Mouse (Mus musculus) heart, postnatal 36 days (tissue): ENCODE results near the gene Aicda. TPM values are rescaled to one million over a fixed set of nuclear protein-coding genes. Genes with fewer than 3 reads are reported as not detected.
A peak's percentile ranks its signal among the peaks of the same experiment; 100 is the strongest.
"Not testable (repeated sequence)": the region's sequence is repeated elsewhere in the genome, so short reads cannot be mapped to it uniquely, and the experiment has no call there.

Experiments used
- DNase-seq, 2 experiments: peaks; one replicate each; pipeline ENCODE4 v3.0.0; 2021 to 2022
- intact Hi-C: fragments of 180-260 bp; cut with DNase I; formaldehyde crosslinking; loops from one replicate; pipeline ENCODE4 v1.15.1; 2025
- total RNA-seq, 2 experiments: library from RNA; stranded (reverse); gene quantifications; 2 replicates each; pipeline ENCODE4 v1.2.3; 2021

The Aicda gene
- total RNA-seq = not detected

GRCm38 (mm10) chr6:122553606-122554005, at the start of gene Aicda:
Aicda (plus strand) TSS chr6:122553801.
- no peak for DNase-seq
- intact Hi-C loops = no loop called here

- no peak for DNase-seq
Measured at GRCm38 (mm10) chr6:122505041-122505440, 48.6 kb upstream of the Aicda start.

GRCm38 (mm10) chr6:122505545-122505944, 48.1 kb upstream of the Aicda start, which contains the start of gene Mfap5:
Mfap5 (plus strand) TSS chr6:122505845.
- intact Hi-C loops = no loop called here

More at GRCm38 (mm10) chr6:122505041-122505440, 48.6 kb upstream of the Aicda start:
- intact Hi-C loops = no loop called here

GRCm38 (mm10) chr6:122508494-122508893, 45.1 kb upstream of the Aicda start:
- intact Hi-C loops = no loop called here
- peak; percentile 73 to 80 for DNase-seq

More at GRCm38 (mm10) chr6:122505545-122505944, 48.1 kb upstream of the Aicda start, which contains the start of gene Mfap5:
- no peak for DNase-seq

- intact Hi-C loops = no loop called here
- peak in 1 of 2 experiments; percentile 20 for DNase-seq
Measured at GRCm38 (mm10) chr6:122512914-122513878, 40.4 kb upstream of the Aicda start.

- intact Hi-C loops = no loop called here
- DNase-seq = no peak
Measured at GRCm38 (mm10) chr6:122514312-122514711, 39.3 kb upstream of the Aicda start.

- intact Hi-C loops, DNase-seq: not testable (repeated sequence)
Measured at GRCm38 (mm10) chr6:122515762-122516161, 37.8 kb upstream of the Aicda start.

GRCm38 (mm10) chr6:122517668-122518067, 35.9 kb upstream of the Aicda start:
- intact Hi-C loops = no loop called here
- peak; percentile 21 to 28 for DNase-seq

- no peak for DNase-seq
Measured at GRCm38 (mm10) chr6:122519384-122519783, 34.2 kb upstream of the Aicda start.

GRCm38 (mm10) chr6:122522595-122522994, 31.0 kb upstream of the Aicda start:
- intact Hi-C loops = no loop called here
- DNase-seq = no peak

More at GRCm38 (mm10) chr6:122519384-122519783, 34.2 kb upstream of the Aicda start:
- intact Hi-C loops = loop anchor here (1.0 kb wide), 2 partner anchors 23 to 117 kb away; no protein-coding TSS in a partner anchor

GRCm38 (mm10) chr6:122523289-122523688, 30.3 kb upstream of the Aicda start:
- no peak for DNase-seq
- intact Hi-C loops = no loop called here

GRCm38 (mm10) chr6:122527596-122527995, 26.0 kb upstream of the Aicda start:
- no peak for DNase-seq
- intact Hi-C loops = no loop called here

- intact Hi-C loops = no loop called here
- DNase-seq = no peak
Measured at GRCm38 (mm10) chr6:122528136-122528535, 25.5 kb upstream of the Aicda start.

- no peak for DNase-seq
- intact Hi-C loops = no loop called here
Measured at GRCm38 (mm10) chr6:122531466-122532174, 22.0 kb upstream of the Aicda start.

- no peak for DNase-seq
- intact Hi-C loops = no loop called here
Measured at GRCm38 (mm10) chr6:122532883-122533302, 20.7 kb upstream of the Aicda start.

GRCm38 (mm10) chr6:122534032-122534431, 19.6 kb upstream of the Aicda start:
- no peak for DNase-seq
- intact Hi-C loops = no loop called here

GRCm38 (mm10) chr6:122539564-122539963, 14.0 kb upstream of the Aicda start:
- no peak for DNase-seq
- intact Hi-C loops = no loop called here

- DNase-seq, intact Hi-C loops: not testable (repeated sequence)
Measured at GRCm38 (mm10) chr6:122542459-122542858, 11.1 kb upstream of the Aicda start.

- DNase-seq = no peak
- intact Hi-C loops = no loop called here
Measured at GRCm38 (mm10) chr6:122543574-122543973, 10.0 kb upstream of the Aicda start.

- intact Hi-C loops = no loop called here
- DNase-seq = no peak
Measured at GRCm38 (mm10) chr6:122544672-122545071, 8.9 kb upstream of the Aicda start.

GRCm38 (mm10) chr6:122545289-122545882, 8.2 kb upstream of the Aicda start:
- no peak for DNase-seq
- intact Hi-C loops = no loop called here
